Mouse (Mus musculus): ENCODE data around the gene Fam163b. TPM values are rescaled to one million over a fixed set of nuclear protein-coding genes. Genes with fewer than 3 reads are reported as not detected.

Fam163b gene
- polyA plus RNA-seq (2015; fragmentation: Nextera tagmentation; extraction: Ambion mirVana) = 0.04 and 0.10 TPM in 2 replicates

DNA sequence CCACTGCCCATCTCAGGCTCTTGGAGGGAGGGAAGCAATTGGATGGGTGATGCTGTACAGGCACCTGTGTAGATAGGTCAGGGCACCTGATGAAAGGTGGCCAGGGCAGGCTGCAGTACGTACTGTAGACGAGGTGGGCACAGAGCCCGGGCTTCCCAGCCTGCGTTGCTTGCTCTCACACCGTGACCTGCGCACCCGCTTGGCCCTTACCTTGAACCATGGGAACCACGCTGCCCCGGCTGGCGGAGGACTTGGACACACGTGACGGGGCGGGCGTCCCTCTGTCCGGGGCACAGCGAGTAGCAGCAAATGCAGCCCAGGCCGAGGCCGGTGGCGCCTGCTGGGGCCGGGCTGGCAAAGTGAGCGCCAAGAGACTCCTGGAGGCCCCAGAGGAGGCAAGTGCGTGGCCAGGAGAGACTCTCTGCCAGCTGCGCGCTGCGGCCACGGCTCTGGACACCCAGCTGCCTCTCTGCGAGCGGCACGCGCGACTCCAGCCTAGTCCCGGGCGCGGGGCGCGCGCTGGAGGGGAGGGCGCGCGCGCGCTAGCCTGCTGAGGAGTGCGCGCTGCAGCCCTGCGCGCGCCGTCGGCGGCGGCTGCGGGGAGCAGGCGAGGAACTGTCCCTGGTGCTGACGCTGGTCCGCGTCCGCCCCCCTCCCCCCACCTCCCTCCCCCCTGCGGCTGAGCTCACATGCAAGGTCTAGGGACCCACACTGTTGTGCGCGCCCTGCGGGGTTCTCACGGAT, at the start of gene Fam163b:
Gene Fam163b (minus strand): TSS at position 542 of the 744 bp plus-strand sequence.
- Histone ChIP-seq H3K4me3 (replicated peaks; ENCODE audit: low read length) (peak within 1 kb of the TSS; percentile 33), H3K4me2 (ENCODE audit: low read depth, low read length) (peak within 1 kb of the TSS; percentile 54), H3K4me1 (ENCODE audit: control insufficient read depth, insufficient read depth, low read length) (0 out of 2 replicates have a peak, but pooled peaks cover 3% of the 10 kb centered on the region), H3K9me3 (replicated peaks; ENCODE audit: control insufficient read depth, low read length) (no peaks in the 10 kb centered on the region), H3K36me3 (ENCODE audit: control insufficient read depth, insufficient read depth, low read length) (no peaks in the 10 kb centered on the region), H3K27me3 (ENCODE audit: control insufficient read depth, insufficient read depth, low read length) (peaks cover 10% of the 10 kb centered on the region), H3K9ac (ENCODE audit: low read length) (no peak within 1 kb of the TSS), H3K27ac (ENCODE audit: low read length) (no peak within 1 kb of the TSS)
- WGBS = under 1% methylated on average over 59 of the region's 62 CpGs
- ATAC-seq (ENCODE audit: insufficient read depth, low FRiP score) = peak; percentile 62; the same call in 1 of the 2 replicates

DNA sequence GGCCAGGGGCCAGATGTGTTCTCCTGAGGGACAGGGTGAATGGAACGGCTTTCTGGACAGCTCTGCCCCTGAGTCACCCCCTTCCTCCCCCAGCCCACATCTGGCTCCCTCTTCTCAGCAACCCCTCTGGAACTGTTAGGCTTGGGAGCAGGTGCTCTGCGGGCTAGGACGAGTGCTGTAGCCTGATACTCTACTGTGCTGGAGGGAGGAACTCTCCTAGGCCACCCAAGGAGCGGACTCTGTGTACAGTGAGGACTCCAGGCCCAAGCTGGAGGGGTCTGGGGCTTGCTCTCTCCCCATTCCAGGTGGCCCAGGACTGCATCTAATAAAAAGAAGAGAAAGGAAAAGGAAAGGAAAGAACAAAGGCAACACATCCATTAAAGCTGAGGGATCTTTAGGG, 47.7 kb upstream of the Fam163b start:
- Histone ChIP-seq H3K36me3 (ENCODE audit: control insufficient read depth, insufficient read depth, low read length) (no peaks in the 10 kb centered on the region), H3K27me3 (ENCODE audit: control insufficient read depth, insufficient read depth, low read length) (no peaks in the 10 kb centered on the region), H3K9ac (ENCODE audit: low read length) (no peak overlapping the region), H3K9me3 (replicated peaks; ENCODE audit: control insufficient read depth, low read length) (no peaks in the 10 kb centered on the region), H3K4me3 (replicated peaks; ENCODE audit: low read length) (no peak overlapping the region), H3K4me2 (ENCODE audit: low read depth, low read length) (no peak overlapping the region), H3K4me1 (ENCODE audit: control insufficient read depth, insufficient read depth, low read length) (no peaks in the 10 kb centered on the region), H3K27ac (ENCODE audit: low read length) (no peak overlapping the region)
- ATAC-seq (ENCODE audit: insufficient read depth, low FRiP score) = no peak
- WGBS = 43% methylated on average over 4 of the region's 4 CpGs

DNA sequence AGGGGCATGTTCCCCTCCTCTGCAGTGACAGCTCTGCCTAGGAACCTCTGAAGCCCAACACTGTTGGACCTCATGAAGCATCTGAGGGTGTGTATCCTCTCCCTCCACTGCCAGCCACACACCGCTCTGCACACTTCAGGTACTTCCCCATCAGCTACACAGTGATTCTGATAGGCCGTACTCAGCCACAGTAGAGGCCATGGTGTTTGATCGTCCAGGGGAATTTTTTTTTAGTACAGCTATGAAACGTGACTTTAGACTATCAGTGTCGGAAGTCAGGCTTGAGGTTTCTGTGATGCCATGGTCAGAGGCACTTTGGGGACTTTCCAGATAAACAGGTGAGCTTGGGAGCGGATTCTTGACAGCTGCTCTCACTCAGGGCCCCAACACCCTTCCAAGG, 45.2 kb upstream of the Fam163b start:
- Histone ChIP-seq H3K36me3 (ENCODE audit: control insufficient read depth, insufficient read depth, low read length) (no peaks in the 10 kb centered on the region), H3K4me1 (ENCODE audit: control insufficient read depth, insufficient read depth, low read length) (peaks cover 15% of the 10 kb centered on the region; the same call in 1 of the 2 replicates), H3K9ac (ENCODE audit: low read length) (no peak overlapping the region), H3K4me2 (ENCODE audit: low read depth, low read length) (no peak overlapping the region), H3K27ac (ENCODE audit: low read length) (no peak overlapping the region), H3K27me3 (ENCODE audit: control insufficient read depth, insufficient read depth, low read length) (no peaks in the 10 kb centered on the region), H3K9me3 (replicated peaks; ENCODE audit: control insufficient read depth, low read length) (no peaks in the 10 kb centered on the region), H3K4me3 (replicated peaks; ENCODE audit: low read length) (no peak overlapping the region)
- ATAC-seq (ENCODE audit: insufficient read depth, low FRiP score) = no peak
- WGBS = 63% methylated on average over 6 of the region's 6 CpGs

DNA sequence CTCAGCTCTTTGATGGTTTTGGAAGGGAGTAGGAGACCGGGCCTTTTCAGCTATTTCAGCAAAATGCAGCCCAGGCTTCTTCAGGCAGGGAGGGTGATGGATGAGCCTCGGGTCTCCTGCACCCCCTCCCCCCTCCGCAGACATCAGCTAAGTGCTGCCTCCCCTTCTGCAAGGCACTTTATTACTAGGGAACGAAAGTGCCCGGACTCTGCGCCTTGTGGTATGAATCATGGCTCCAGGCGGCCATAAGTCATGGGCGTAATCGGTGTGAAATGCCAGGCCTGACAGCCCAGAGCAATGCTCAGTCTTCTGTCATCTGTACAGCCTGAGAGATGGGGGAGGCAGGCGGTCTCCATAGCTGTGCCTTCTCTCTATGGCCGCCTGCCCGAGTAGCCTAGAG, 41.4 kb upstream of the Fam163b start:
- H3K9me3 ChIP-seq (replicated peaks; ENCODE audit: control insufficient read depth, low read length) = no peaks in the 10 kb centered on the region
- WGBS = 33% methylated on average over 12 of the region's 12 CpGs
- H3K4me1 ChIP-seq (ENCODE audit: control insufficient read depth, insufficient read depth, low read length) = peaks cover 15% of the 10 kb centered on the region; the same call in 1 of the 2 replicates
- no peak overlapping the region for H3K4me2 ChIP-seq (ENCODE audit: low read depth, low read length)
- no peak overlapping the region for H3K27ac ChIP-seq (ENCODE audit: low read length)
- peak; percentile 71 for ATAC-seq (ENCODE audit: insufficient read depth, low FRiP score)
- H3K9ac ChIP-seq (ENCODE audit: low read length) = no peak overlapping the region
- H3K27me3 ChIP-seq (ENCODE audit: control insufficient read depth, insufficient read depth, low read length) = no peaks in the 10 kb centered on the region
- no peak overlapping the region for H3K4me3 ChIP-seq (replicated peaks; ENCODE audit: low read length)
- no peaks in the 10 kb centered on the region for H3K36me3 ChIP-seq (ENCODE audit: control insufficient read depth, insufficient read depth, low read length)

DNA sequence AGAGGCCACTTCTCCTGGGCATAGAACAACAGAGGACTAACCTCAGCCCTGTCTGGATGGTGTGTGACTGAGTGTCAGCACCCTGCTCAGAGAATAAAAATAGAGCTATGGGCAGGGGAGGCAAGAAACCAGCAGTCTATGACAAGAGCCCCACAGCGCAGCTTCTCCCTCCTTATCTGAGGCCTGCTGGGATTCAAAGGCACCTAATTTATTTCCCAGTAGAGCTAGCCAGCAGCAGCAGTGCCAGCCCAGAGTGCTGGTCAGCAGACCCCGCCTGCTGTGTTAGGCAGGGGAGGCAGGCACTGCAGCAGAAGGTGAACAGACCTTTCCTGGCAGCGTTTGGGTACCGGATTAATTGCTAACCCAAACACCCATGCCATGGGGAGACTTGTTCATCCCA, 39.6 kb upstream of the Fam163b start:
- Histone ChIP-seq H3K4me3 (replicated peaks; ENCODE audit: low read length) (no peak overlapping the region), H3K27ac (ENCODE audit: low read length) (no peak overlapping the region), H3K36me3 (ENCODE audit: control insufficient read depth, insufficient read depth, low read length) (no peaks in the 10 kb centered on the region), H3K9me3 (replicated peaks; ENCODE audit: control insufficient read depth, low read length) (no peaks in the 10 kb centered on the region), H3K9ac (ENCODE audit: low read length) (no peak overlapping the region), H3K4me2 (ENCODE audit: low read depth, low read length) (no peak overlapping the region), H3K27me3 (ENCODE audit: control insufficient read depth, insufficient read depth, low read length) (no peaks in the 10 kb centered on the region), H3K4me1 (ENCODE audit: control insufficient read depth, insufficient read depth, low read length) (peaks cover 15% of the 10 kb centered on the region; the same call in 1 of the 2 replicates)
- 47% methylated on average over 4 of the region's 4 CpGs for WGBS
- no peak for ATAC-seq (ENCODE audit: insufficient read depth, low FRiP score)

DNA sequence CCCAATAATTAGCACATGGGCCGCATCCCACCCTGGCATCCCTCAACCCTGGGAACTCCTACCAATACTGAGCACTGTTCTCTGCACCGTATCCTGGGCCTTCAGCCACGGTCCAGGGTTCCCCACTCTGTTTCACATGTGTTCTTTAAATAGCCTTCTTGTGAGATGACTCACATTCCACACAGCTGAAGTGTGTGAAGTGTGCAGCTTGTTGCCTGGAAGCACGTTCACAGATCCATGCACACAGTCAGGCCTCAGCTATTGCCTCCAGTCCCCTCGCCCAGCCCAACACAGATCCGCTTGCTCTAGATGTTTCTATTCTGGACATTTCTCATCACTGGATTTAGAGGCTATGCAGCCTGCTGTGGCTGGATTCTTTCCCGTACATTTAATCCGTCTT, 36.8 kb upstream of the Fam163b start:
- 0 out of 2 replicates have a peak, but pooled peaks have one; percentile 18 for ATAC-seq (ENCODE audit: insufficient read depth, low FRiP score)
- Histone ChIP-seq H3K4me3 (replicated peaks; ENCODE audit: low read length) (no peak overlapping the region), H3K9ac (ENCODE audit: low read length) (no peak overlapping the region), H3K27me3 (ENCODE audit: control insufficient read depth, insufficient read depth, low read length) (no peaks in the 10 kb centered on the region), H3K9me3 (replicated peaks; ENCODE audit: control insufficient read depth, low read length) (no peaks in the 10 kb centered on the region), H3K27ac (ENCODE audit: low read length) (no peak overlapping the region), H3K4me2 (ENCODE audit: low read depth, low read length) (no peak overlapping the region), H3K4me1 (ENCODE audit: control insufficient read depth, insufficient read depth, low read length) (peaks cover 15% of the 10 kb centered on the region; the same call in 1 of the 2 replicates), H3K36me3 (ENCODE audit: control insufficient read depth, insufficient read depth, low read length) (no peaks in the 10 kb centered on the region)
- WGBS = 60% methylated on average over 8 of the region's 8 CpGs

DNA sequence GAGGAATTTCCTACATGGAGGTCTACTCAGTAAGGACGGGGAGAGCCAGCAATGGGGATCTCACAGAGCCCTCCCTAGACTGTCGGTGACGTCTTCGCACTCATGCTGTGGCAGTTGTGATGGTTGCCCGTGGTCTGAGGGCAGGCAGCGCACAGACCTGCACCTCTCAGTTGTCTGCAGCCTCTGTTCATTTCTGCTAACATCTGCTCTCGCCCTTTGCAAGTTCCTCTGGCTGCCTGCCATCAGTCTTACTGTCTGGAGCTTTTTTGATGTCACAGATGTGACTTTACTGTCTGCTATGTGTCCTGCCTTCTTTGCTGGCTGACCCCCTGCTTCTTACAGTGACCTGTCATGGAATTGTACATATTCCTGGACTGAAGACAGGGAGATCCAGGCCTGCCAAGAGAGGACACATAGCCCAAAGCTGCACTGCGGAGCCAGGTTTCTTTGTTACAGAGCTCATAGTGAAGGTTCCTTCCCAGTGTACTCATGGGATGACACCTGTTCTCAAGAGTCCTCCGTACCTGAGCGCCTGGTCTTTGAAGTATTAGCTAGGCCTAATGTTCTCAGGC, 33.5 kb upstream of the Fam163b start:
- no peak overlapping the region for H3K27ac ChIP-seq (ENCODE audit: low read length)
- WGBS = 75% methylated on average over 10 of the region's 10 CpGs
- H3K9ac ChIP-seq (ENCODE audit: low read length) = no peak overlapping the region; the same call in 1 of the 2 replicates
- H3K36me3 ChIP-seq (ENCODE audit: control insufficient read depth, insufficient read depth, low read length) = no peaks in the 10 kb centered on the region
- no peak overlapping the region for H3K4me2 ChIP-seq (ENCODE audit: low read depth, low read length)
- H3K4me1 ChIP-seq (ENCODE audit: control insufficient read depth, insufficient read depth, low read length) = 0 out of 2 replicates have a peak, but pooled peaks cover 3% of the 10 kb centered on the region
- H3K9me3 ChIP-seq (replicated peaks; ENCODE audit: control insufficient read depth, low read length) = no peaks in the 10 kb centered on the region
- H3K4me3 ChIP-seq (replicated peaks; ENCODE audit: low read length) = no peak overlapping the region
- no peak for ATAC-seq (ENCODE audit: insufficient read depth, low FRiP score)
- no peaks in the 10 kb centered on the region for H3K27me3 ChIP-seq (ENCODE audit: control insufficient read depth, insufficient read depth, low read length)

DNA sequence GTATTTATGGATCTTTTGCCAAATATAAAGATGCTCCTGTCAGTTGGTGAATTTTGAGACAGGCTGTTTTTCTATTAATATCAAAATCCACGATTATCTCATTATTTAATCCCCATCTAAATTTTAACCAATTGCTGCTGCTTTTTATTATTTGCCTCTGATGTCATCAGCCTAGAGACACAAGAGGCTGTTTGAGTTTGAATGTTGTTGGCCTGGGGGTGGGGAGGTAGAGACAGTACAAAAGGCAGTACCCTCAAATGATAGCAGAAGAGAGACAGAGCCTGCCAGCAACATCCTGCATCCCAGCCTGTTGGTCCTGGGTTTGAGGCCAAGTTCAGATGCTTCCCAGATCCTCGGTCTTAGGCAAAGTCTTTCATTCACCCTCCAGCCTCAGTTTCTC, 32.0 kb upstream of the Fam163b start:
- H3K27ac ChIP-seq (ENCODE audit: low read length) = no peak overlapping the region
- no peak for ATAC-seq (ENCODE audit: insufficient read depth, low FRiP score)
- no peak overlapping the region for H3K9ac ChIP-seq (ENCODE audit: low read length)
- no peaks in the 10 kb centered on the region for H3K27me3 ChIP-seq (ENCODE audit: control insufficient read depth, insufficient read depth, low read length)
- no peak overlapping the region for H3K4me3 ChIP-seq (replicated peaks; ENCODE audit: low read length)
- H3K4me1 ChIP-seq (ENCODE audit: control insufficient read depth, insufficient read depth, low read length) = 0 out of 2 replicates have a peak, but pooled peaks cover 3% of the 10 kb centered on the region
- no peaks in the 10 kb centered on the region for H3K9me3 ChIP-seq (replicated peaks; ENCODE audit: control insufficient read depth, low read length)
- H3K36me3 ChIP-seq (ENCODE audit: control insufficient read depth, insufficient read depth, low read length) = no peaks in the 10 kb centered on the region
- WGBS = 74% methylated on average over 2 of the region's 2 CpGs
- no peak overlapping the region for H3K4me2 ChIP-seq (ENCODE audit: low read depth, low read length)

DNA sequence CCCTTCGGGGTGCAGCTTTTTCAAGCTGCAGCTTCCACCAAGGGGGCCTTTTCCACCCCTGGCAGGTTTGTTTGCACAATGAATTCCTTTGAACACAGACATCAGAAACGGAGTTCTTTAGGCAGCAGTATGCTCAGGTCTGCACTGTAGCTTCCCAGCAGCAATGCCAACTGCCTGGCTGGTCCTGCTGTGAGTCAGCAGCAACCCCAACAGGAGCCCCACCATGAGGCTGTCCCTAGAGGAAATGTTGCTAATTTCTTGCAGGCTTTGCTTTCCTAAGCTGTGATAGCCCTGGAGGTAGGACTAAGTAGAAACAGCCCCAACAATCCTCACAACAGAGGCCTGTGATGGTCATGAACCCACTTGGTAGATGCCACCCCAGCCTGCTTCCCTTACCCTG, 24.7 kb upstream of the Fam163b start:
- H3K27ac ChIP-seq (ENCODE audit: low read length) = peak overlapping the region; percentile 23; the same call in 1 of the 2 replicates
- no peaks in the 10 kb centered on the region for H3K27me3 ChIP-seq (ENCODE audit: control insufficient read depth, insufficient read depth, low read length)
- H3K4me1 ChIP-seq (ENCODE audit: control insufficient read depth, insufficient read depth, low read length) = peaks cover 12% of the 10 kb centered on the region
- no peak for ATAC-seq (ENCODE audit: insufficient read depth, low FRiP score)
- no peaks in the 10 kb centered on the region for H3K36me3 ChIP-seq (ENCODE audit: control insufficient read depth, insufficient read depth, low read length)
- H3K4me3 ChIP-seq (replicated peaks; ENCODE audit: low read length) = no peak overlapping the region
- H3K9me3 ChIP-seq (replicated peaks; ENCODE audit: control insufficient read depth, low read length) = no peaks in the 10 kb centered on the region
- peak overlapping the region; percentile 46 for H3K9ac ChIP-seq (ENCODE audit: low read length)
- WGBS = 8% methylated on average over 2 of the region's 2 CpGs
- no peak overlapping the region for H3K4me2 ChIP-seq (ENCODE audit: low read depth, low read length)

All from stomach, embryonic 16.5 days (tissue).